Mouse (Mus musculus): ENCODE measurements around the gene Kif23. TPM values are rescaled to one million over a fixed set of nuclear protein-coding genes. Genes with fewer than 3 reads are reported as not detected.

The Kif23 gene
- polyA plus RNA-seq, 1 experiment: 23.1 TPM

GRCm38 (mm10) chr9:61941054-61941453 lies 5.5 kb downstream of the Kif23 start:
- TF ChIP-seq POLR2A (IDR thresholded peaks at IDR 0.05; ENCODE audit: borderline replicate concordance, extremely low read depth, insufficient read depth, insufficient read length, poor library complexity, severe bottlenecking) (no peak), CTCF (IDR thresholded peaks at IDR 0.05; ENCODE audit: borderline replicate concordance, extremely low read depth, insufficient read depth, insufficient read length) (no peak)

GRCm38 (mm10) chr9:61933333-61933732 lies 13.2 kb downstream of the Kif23 start:
- DNase-seq (ENCODE audit: low read depth): no peak
- TF ChIP-seq CTCF (IDR thresholded peaks at IDR 0.05; ENCODE audit: borderline replicate concordance, extremely low read depth, insufficient read depth, insufficient read length) (no peak), POLR2A (IDR thresholded peaks at IDR 0.05; ENCODE audit: borderline replicate concordance, extremely low read depth, insufficient read depth, insufficient read length, poor library complexity, severe bottlenecking) (no peak)

More at GRCm38 (mm10) chr9:61941054-61941453, 5.5 kb downstream of the Kif23 start:
- DNase-seq (ENCODE audit: low read depth): no peak

GRCm38 (mm10) chr9:61932009-61932408 lies 14.6 kb downstream of the Kif23 start:
- TF ChIP-seq CTCF (IDR thresholded peaks at IDR 0.05; ENCODE audit: borderline replicate concordance, extremely low read depth, insufficient read depth, insufficient read length) (no peak), POLR2A (IDR thresholded peaks at IDR 0.05; ENCODE audit: borderline replicate concordance, extremely low read depth, insufficient read depth, insufficient read length, poor library complexity, severe bottlenecking) (no peak)
- no peak for DNase-seq (ENCODE audit: low read depth)

GRCm38 (mm10) chr9:61925086-61925660 lies 21.4 kb downstream of the Kif23 start:
- no peak for TF ChIP-seq POLR2A (IDR thresholded peaks at IDR 0.05; ENCODE audit: borderline replicate concordance, extremely low read depth, insufficient read depth, insufficient read length, poor library complexity, severe bottlenecking)
- TF ChIP-seq CTCF (IDR thresholded peaks at IDR 0.05; ENCODE audit: borderline replicate concordance, extremely low read depth, insufficient read depth, insufficient read length): no peak
- DNase-seq (ENCODE audit: low read depth): no peak

GRCm38 (mm10) chr9:61920331-61920730 lies 26.2 kb downstream of the Kif23 start:
- no peak for DNase-seq (ENCODE audit: low read depth)
- TF ChIP-seq POLR2A (IDR thresholded peaks at IDR 0.05; ENCODE audit: borderline replicate concordance, extremely low read depth, insufficient read depth, insufficient read length, poor library complexity, severe bottlenecking) (no peak), CTCF (IDR thresholded peaks at IDR 0.05; ENCODE audit: borderline replicate concordance, extremely low read depth, insufficient read depth, insufficient read length) (no peak)

- DNase-seq (ENCODE audit: low read depth): no peak
- TF ChIP-seq POLR2A (IDR thresholded peaks at IDR 0.05; ENCODE audit: borderline replicate concordance, extremely low read depth, insufficient read depth, insufficient read length, poor library complexity, severe bottlenecking) (no peak), CTCF (IDR thresholded peaks at IDR 0.05; ENCODE audit: borderline replicate concordance, extremely low read depth, insufficient read depth, insufficient read length) (no peak)
Observed at GRCm38 (mm10) chr9:61919464-61919863, 27.1 kb downstream of the Kif23 start.

GRCm38 (mm10) chr9:61917436-61917835 lies 29.1 kb downstream of the Kif23 start:
- DNase-seq (ENCODE audit: low read depth): no peak
- no peak for TF ChIP-seq POLR2A (IDR thresholded peaks at IDR 0.05; ENCODE audit: borderline replicate concordance, extremely low read depth, insufficient read depth, insufficient read length, poor library complexity, severe bottlenecking)
- TF ChIP-seq CTCF (IDR thresholded peaks at IDR 0.05; ENCODE audit: borderline replicate concordance, extremely low read depth, insufficient read depth, insufficient read length): no peak

GRCm38 (mm10) chr9:61916986-61917385 lies 29.6 kb downstream of the Kif23 start:
- no peak for DNase-seq (ENCODE audit: low read depth)
- TF ChIP-seq POLR2A (IDR thresholded peaks at IDR 0.05; ENCODE audit: borderline replicate concordance, extremely low read depth, insufficient read depth, insufficient read length, poor library complexity, severe bottlenecking): no peak
- no peak for TF ChIP-seq CTCF (IDR thresholded peaks at IDR 0.05; ENCODE audit: borderline replicate concordance, extremely low read depth, insufficient read depth, insufficient read length)

GRCm38 (mm10) chr9:61915393-61916005 lies 31.1 kb downstream of the Kif23 start:
- TF ChIP-seq POLR2A (IDR thresholded peaks at IDR 0.05; ENCODE audit: borderline replicate concordance, extremely low read depth, insufficient read depth, insufficient read length, poor library complexity, severe bottlenecking) (no peak), CTCF (IDR thresholded peaks at IDR 0.05; ENCODE audit: borderline replicate concordance, extremely low read depth, insufficient read depth, insufficient read length) (no peak)
- no peak for DNase-seq (ENCODE audit: low read depth)

- TF ChIP-seq CTCF (IDR thresholded peaks at IDR 0.05; ENCODE audit: borderline replicate concordance, extremely low read depth, insufficient read depth, insufficient read length): no peak
- no peak for TF ChIP-seq POLR2A (IDR thresholded peaks at IDR 0.05; ENCODE audit: borderline replicate concordance, extremely low read depth, insufficient read depth, insufficient read length, poor library complexity, severe bottlenecking)
- DNase-seq (ENCODE audit: low read depth): no peak
Observed at GRCm38 (mm10) chr9:61914917-61915300, 31.7 kb downstream of the Kif23 start.

- no peak for TF ChIP-seq CTCF (IDR thresholded peaks at IDR 0.05; ENCODE audit: borderline replicate concordance, extremely low read depth, insufficient read depth, insufficient read length)
- TF ChIP-seq POLR2A (IDR thresholded peaks at IDR 0.05; ENCODE audit: borderline replicate concordance, extremely low read depth, insufficient read depth, insufficient read length, poor library complexity, severe bottlenecking): 0 out of 2 replicates have a peak, but pooled peaks have one; percentile 35
Observed at GRCm38 (mm10) chr9:61914203-61914916, 32.2 kb downstream of the Kif23 start, which contains the start of gene Rplp1. Gene Rplp1 (minus strand): TSS chr9:61914542.

More at GRCm38 (mm10) chr9:61914203-61914916, 32.2 kb downstream of the Kif23 start, which contains the start of gene Rplp1:
- DNase-seq (ENCODE audit: low read depth): peak; percentile 99

All from brain, embryonic 14.5 days (tissue).